Mouse (Mus musculus): ENCODE results near the gene Myo1b. TPM values are rescaled to one million over a fixed set of nuclear protein-coding genes. Genes with fewer than 3 reads are reported as not detected.

The Myo1b gene
- polyA plus RNA-seq, 1 experiment, result 20.0 TPM

DNA sequence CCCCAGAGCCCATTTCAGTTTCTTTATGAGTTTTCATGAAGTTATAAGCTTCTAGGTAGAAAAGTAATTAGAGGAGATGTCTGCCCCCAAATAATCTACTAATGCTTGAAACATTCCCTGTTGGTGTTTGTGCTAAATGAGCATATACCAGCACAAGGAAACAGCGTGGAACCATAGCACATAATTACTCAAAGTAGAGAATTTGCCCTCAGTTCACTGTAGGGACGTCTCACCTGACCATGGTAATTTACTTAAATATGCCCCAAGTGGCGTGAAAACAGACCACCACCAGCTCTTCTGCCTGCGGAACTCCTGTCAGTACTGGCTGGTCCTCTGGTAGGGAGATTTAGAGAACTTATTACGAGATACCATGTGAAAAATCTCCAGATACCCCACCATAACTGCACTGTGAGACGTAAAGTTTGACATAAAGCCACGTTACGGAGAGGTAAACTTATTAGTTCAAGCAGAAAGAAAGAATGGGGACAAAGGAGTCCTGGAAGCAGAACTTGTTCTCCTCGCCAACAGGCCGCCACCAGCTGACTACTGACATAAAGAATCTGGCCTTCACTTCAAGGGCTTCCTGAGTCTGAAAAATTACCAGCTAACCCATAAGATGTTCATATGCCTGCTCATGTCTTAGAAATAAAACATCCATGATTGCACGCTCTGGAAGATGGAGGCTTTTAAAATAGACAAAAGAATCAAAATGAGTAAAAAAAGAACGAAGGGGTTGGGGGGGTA lies 111.4 kb downstream of the Myo1b start:
- DNase-seq (ENCODE audit: extremely low spot score in 1 of 2, low spot score in 1 of 2), result no peak

DNA sequence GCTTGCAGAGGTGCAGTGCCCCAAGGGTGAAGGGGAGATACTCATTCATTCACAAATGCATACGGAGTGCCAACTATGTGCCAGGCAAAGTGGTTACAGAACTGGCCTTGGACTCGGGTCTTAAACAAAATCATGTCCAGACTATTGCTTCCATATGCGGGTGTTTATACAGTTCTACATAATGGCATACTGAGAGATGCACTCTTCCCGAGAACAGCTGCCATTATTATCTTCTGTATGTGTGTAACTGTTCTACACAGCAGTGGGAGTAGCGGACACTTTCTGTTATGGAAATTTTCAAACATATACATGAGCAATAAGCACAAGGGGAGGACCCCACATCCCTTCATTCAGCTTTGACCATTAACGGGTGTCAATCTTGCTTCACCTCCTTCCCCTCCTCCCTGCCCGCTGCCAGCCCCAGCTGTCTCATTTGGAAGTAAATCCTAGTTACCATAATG lies 117.8 kb downstream of the Myo1b start:
- no peak for DNase-seq (ENCODE audit: extremely low spot score in 1 of 2, low spot score in 1 of 2)

DNA sequence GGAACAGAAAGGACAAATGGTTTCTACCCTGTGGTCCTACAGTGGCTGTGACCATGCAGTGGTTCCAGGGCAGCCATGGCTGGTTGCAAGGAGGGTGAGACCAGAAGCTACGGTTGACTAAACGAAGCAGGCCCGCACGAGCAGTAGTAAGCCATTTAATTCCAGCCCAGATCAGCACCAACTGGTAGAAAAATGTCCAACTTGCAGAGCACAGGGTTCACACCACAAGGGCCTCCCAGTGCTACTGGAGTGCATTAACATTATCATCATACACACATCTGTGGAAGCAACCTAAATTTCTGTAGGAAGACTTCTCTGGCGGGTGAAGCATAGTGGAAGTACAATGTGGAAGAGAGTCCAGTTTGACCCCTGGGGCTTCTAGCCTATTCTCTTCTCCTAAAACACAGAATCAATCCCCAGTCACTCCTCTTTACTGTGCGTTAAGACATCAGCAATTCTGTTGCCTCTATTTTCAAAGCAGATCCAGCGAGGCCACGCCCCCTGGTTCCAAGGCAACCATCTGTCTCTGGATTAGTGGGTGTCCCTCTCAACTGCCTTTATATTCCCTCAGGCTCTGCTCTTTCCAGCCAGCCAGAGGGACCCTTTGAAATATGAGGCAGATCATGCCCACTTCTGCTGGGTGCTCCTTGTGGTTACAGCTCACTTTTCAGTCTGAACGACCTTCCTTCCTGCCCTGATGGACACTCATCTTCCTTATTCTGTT lies 120.1 kb downstream of the Myo1b start:
- DNase-seq (ENCODE audit: extremely low spot score in 1 of 2, low spot score in 1 of 2), result peak in 1 of 2 experiments; percentile 27

DNA sequence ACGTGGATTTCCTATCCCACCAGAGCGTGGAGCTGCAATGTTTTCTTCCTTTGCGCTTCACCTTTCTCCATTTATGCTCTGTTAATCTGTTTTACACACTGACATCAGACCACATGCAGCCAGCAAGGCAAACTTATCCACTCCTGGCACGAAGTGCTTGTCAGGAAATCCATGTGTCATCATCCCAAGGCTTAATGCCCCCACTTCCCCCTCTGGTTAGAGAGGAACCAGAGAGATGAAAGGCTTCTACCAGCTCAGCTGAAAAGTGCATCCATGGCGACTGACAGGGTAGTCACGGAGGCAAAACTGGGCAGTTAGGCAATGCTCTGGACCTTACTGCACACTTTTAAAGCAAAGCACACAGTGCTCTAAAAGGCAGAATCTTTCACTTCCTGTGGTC lies 126.6 kb downstream of the Myo1b start:
- no peak for DNase-seq (ENCODE audit: extremely low spot score in 1 of 2, low spot score in 1 of 2)

DNA sequence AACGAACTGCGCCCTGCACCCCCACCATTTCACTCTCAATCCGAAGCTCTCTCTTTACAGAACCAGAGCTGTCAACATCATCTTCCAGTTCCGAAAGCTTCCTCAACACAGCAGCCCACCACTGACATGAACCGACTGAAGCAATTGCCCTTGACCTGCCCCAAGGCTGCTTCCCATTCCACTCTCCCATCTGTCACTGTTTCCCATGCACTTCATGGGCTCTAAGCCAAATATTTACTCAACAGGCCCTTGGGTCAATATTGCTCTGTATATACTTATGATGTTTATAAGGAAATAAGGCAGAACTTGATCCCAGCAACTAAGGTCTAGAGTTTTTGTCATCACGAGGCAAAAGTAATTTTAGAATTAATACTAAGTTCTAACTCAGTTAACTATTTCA lies 133.8 kb downstream of the Myo1b start:
- no peak for DNase-seq (ENCODE audit: extremely low spot score in 1 of 2, low spot score in 1 of 2)

DNA sequence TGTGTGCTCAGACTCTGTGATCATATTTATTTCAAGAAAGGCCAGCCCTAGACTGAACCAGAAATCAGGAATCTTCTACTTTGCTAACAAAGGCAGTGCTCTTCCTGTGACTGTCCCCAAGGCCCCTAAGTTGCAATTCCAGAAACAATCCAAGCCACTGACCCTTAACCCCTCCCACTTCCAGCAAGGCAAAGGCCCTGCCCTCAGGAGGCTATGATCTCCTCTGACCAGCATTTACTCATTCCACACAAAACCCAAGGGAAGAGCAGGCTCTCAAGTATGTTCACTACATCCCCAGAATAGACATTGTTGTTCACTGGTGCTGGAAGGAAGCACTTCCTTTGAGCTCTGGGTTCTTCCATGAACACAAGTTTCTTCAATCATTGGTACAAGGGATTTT lies 135.5 kb downstream of the Myo1b start:
- DNase-seq (ENCODE audit: extremely low spot score in 1 of 2, low spot score in 1 of 2), result no peak

DNA sequence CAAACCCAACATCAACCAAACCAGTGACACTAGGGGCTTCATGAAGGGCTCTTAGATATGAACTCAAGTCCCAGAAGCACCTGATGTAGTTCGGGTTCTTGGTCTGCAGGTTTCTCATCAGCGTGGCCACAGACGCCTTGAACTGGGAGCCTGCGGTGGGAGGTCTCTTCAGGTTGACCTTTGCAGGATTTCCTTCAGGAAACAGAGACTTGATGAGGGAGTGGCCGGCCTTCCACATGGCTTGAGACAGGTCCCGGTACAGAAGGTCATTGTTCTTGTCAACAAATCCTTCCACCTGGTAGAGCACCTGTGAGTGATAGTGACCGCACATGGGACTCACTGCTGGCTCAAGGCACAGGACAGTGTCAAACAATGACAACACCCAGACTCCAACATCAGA lies 137.6 kb downstream of the Myo1b start:
- DNase-seq (ENCODE audit: extremely low spot score in 1 of 2, low spot score in 1 of 2), result no peak

DNA sequence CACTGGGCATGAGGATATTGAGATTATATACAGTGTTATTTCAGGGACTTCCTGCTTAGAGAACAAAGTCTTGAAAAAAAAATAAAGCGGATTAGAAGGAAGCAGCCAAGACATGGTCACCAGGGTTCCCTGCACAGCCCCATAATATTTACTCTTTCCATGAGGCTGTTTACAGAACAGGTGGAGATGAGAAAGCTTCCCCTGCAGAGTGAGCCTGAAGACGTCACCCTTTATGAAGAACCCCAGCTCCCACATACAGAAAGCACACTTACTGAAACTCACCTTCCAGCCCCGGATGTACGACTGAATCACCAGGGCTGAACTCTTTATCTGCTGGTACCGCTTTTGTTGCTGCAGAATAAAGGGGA lies 145.4 kb downstream of the Myo1b start:
- no peak for DNase-seq (ENCODE audit: extremely low spot score in 1 of 2, low spot score in 1 of 2)

DNA sequence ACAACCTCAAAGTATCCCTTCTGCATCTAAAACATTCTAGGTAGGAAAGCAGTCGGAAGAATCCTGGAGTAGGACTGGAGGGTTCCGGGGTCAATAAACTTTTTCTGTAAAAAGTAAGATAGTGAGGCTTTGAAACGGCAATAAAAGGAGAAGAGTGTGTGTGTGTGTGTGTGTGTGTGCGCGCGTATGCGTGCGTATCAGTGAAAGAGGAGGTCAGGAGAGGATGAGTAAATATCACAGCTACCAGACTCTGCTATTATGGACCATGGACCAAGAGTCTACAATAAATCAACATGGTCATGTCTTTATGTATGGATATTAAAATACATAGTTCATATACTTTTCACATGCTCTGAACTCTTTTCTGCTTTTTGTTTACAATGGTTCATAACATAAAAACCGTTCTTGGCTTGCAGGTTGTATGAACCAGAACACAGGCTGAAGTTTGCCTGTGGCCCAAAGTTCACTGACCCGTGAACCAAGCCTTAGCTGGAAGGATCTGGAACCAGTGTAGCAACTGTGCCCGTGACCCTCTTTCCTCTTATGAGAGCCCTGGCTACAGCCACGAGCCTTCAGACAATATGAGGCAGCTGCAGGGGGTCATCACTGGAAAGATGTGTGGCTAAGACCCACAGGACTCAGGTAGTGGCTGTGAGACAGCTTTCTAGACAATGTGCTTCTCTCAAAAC lies 145.9 kb downstream of the Myo1b start:
- no peak for DNase-seq (ENCODE audit: extremely low spot score in 1 of 2, low spot score in 1 of 2)

DNA sequence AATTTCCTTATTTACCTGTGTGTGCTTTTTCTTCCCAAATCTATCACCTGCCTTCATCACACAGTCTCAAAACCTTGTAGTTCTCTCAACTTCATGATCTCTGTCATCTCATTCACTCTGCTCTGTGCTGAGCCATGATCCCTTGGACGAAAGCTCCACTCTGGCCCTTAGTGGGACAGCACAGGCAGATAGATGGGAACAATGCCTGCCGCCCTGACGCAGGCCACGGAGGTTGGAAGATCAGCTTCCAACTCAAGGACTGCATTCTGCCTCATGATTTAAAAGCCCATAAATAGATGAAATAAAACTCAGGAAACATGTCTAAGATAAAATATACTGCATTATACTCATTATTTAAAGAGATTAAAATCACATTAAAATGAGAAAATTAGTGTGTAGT lies 149.6 kb downstream of the Myo1b start:
- no peak for DNase-seq (ENCODE audit: extremely low spot score in 1 of 2, low spot score in 1 of 2)

DNA sequence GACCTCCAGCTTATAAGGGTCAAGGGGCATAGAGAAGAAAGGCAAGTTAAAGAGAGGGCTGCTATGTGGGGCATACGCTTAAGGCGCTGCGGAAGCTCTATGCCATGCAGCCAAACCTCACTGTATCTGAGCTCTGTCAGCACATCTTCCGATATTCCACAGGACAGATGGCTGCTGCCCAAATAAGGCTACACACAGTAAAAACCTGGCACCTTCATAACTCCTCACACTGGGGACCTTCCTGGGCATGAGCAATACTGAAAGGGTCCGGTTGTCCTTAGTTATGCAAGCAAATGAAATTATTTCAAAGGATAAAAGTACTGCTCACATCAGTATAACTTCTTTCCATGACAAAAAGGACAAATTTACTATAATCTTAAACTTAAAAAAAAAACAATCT lies 150.7 kb downstream of the Myo1b start:
- no peak for DNase-seq (ENCODE audit: extremely low spot score in 1 of 2, low spot score in 1 of 2)

DNA sequence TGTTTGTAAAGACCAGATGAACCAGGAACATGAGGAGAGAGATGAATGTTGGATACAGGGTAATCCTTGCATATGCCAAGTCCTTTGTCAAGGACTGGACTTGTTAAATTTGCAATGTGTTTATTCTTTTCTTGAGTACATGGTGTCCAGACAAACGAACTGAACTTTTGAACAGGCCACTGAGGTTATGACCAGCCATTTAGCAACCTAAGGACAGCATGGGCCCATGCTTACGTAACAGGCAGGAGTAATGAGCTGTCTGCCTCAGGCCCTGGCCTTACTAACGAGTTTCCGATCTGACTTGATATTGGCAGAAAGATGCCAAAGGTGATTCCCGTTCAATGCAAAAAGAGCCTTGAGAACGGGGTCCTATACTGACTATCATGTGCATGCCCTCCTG lies 156.2 kb downstream of the Myo1b start:
- no peak for DNase-seq (ENCODE audit: extremely low spot score in 1 of 2, low spot score in 1 of 2)

DNA sequence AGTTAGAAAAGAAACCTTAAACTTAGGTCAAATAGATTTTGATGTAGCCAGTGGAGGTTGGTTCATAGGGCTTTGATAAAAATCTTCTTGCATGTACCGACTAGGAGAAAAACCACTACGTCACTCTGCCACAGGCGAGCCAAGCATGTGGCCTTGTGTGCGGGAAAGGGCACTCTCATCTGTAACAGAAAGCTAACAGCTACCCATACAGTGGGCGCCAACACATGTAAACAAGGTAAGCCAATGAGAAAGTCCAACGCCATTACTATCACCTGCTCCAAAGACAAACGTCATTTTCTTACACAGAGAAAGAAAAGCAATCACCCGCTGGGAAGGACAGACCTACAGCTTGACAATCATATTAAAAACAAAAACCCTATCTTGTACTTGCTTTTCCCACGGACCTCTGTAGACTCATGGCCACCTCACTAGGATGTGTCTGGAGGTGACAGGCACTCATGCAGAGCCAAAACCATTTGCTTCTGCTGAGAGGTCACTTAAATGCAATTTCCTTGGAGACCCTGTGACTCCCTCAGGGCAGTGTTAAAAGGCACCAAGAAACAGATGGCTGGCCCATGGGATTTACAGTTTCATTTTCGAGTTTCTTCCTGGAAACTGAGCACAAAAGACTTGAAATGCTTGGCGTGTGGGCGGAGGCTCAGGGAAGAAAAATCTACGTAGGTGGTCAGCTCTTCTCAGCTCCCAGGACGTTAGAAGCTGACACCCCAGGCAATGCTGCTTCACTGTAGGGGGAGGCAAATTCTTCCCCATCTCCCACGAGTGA lies 157.4 kb downstream of the Myo1b start:
- DNase-seq (ENCODE audit: extremely low spot score in 1 of 2, low spot score in 1 of 2), result peak; percentile 44 to 72

DNA sequence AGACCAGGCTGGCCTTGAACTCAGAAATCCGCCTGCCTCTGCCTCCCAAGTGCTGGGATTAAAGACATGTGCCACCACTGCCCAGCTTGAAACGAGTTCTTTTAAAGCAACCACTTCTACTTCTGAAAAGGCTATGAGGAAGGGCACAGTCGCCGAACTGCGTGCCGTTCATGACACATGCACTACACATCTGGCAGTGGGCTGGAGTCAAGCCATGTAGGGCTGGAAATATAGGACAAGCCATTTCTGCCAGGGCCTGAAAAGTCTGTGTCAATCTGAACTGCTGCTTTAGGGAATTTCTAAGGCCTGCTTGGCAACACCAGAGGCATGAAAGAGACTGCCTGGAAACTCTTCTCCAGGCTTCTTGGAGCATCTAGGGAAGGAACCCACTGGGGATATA lies 162.2 kb downstream of the Myo1b start:
- no peak for DNase-seq (ENCODE audit: extremely low spot score in 1 of 2, low spot score in 1 of 2)

DNA sequence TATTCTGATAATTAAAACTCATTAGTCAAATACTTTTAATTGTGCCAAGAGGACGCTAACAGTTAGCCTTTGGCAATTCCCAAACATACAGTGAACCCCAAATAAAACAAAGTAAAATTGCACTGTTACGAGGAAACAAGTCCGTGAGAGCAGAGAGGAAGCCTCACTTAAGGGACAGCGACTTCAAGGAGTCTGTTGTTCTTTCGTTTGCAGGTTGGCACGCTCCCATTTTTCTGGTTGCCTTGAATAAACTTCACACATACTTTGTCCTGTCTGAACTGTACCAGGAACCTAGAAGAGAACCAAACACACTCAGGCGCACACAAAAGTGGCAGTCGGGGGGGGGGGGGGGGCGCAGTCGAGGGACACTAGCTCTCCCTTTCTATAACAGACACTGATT lies 164.9 kb downstream of the Myo1b start:
- DNase-seq (ENCODE audit: extremely low spot score in 1 of 2, low spot score in 1 of 2), result no peak

DNA sequence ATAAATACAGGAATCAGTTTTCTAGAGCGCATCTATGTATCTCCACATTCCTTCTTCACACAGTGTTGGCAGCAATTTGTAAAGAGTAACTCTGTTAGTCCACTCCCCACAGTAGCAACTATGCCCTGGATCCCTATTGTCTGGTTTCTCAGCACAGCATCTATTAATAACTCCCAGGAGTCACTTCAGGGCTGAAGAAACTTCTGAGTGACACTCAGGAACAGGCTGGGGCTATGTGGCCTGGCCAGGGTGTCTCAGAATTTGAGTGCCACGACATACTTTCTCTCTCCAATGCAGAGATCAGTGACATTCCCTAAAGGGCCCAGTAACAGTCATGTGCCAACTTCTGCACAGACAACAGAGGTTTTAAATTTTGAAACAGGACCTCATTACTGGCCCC lies 167.6 kb downstream of the Myo1b start:
- no peak for DNase-seq (ENCODE audit: extremely low spot score in 1 of 2, low spot score in 1 of 2)

DNA sequence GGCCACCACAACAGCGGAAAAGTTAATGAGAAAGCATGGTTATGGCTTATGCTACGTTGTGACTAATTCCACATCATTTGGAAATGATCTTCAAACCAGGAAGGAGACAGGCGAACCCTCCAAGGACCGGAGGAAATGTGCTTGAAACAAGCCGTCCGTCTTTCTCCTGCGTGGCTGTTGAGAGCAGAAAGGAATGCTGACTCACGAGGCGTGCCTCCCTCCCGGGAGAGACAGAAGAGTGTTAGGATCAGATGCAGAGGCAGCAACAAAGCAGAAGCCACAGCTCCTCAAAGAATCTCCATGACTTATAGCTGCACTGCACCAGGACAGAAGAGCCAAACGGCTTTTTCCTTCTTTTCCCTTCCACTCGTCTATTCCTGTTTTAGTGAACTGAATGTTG lies 168.4 kb downstream of the Myo1b start:
- peak; percentile 23 to 44 for DNase-seq (ENCODE audit: extremely low spot score in 1 of 2, low spot score in 1 of 2)

DNA sequence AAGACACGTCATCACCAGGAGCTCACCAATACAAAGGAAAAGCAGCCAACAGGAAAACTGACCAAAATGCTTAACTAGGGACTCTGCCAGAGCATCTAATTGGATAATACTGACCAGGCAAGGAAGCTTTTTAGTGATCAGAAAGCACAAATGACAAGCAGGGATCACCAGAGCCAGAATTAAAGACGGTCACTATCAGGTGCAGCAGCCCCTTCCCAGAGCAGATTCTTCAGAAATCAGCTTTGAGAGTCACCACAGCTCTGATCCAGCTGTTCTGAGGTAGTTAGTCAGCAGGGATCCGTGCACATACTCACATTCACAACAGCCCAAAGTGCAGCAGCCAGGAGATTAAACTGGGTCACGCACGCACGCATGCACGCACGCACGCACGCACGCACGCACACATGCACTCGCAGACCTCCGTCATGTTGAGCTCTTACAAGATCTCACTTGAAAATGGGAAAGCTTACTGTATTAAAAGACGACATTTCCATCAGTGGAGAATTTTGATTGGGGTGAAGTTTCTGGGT lies 169.1 kb downstream of the Myo1b start:
- no peak for DNase-seq (ENCODE audit: extremely low spot score in 1 of 2, low spot score in 1 of 2)

DNA sequence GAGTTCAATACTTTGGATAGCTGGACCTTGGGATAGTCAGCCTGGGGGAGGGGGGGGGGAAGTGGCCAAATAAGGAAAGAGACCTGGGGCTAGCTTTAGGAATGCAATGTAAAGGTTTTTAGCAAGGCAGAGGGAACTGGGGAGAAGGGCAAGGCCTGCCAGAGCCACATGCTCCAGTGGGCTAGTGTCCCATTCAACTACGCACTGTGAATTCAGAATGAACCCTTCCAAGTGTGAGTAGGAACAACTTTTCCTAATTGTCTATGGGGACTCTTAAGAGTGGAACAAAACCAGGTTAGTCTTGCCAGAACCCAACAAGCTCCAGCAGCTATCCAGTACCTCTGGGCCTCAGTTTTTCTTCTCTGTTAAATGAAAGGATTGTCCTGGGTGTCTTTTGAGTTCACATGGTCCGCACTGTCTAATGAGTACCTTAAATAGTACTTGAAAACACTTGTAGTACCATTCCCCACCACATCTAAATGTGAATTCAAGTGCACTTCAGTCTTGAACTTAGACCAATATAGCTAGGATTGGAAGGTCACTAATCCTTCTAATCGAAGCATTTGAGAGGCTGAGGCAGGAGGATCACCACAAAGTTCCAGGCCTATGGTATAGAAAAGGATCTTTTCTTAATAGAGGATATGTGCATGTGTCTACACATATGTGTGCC lies 172.0 kb downstream of the Myo1b start:
- no peak for DNase-seq (ENCODE audit: extremely low spot score in 1 of 2, low spot score in 1 of 2)

DNA sequence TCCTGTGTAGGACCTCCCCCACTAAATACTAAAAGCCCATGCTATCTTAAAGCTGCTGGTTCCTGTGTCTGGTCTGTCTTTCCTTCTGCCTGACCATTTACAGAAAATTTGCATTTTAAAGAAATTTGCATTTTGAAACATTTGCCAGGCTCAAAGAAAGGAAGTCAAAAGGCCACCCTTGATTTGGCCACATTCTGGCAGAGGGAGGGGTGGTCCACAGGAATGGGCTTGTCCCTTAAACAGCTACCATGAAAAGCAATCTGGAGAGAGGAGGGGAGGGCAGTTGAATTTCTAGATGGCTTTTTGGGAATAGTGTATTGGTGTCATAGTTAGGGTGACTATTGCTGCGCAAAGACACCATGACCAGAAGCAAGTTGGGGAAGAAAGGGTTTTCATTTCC lies 173.3 kb downstream of the Myo1b start:
- DNase-seq (ENCODE audit: extremely low spot score in 1 of 2, low spot score in 1 of 2), result no peak

Data from frontal cortex, adult 2 months (tissue).